Mouse (Mus musculus): Measurements from ENCODE around the gene Gpr22.

The Gpr22 gene

GRCm38 (mm10) chr12:31713600-31713999 lies at the start of gene Gpr22:
Gene Gpr22 (minus strand): TSS chr12:31713947.
- no peak for DNase-seq (ENCODE audit: low read depth, low spot score)

- DNase-seq (ENCODE audit: low read depth, low spot score): no peak
Observed at GRCm38 (mm10) chr12:31755885-31756755, 42.4 kb upstream of the Gpr22 start.

- no peak for DNase-seq (ENCODE audit: low read depth, low spot score)
Observed at GRCm38 (mm10) chr12:31754465-31754864, 40.7 kb upstream of the Gpr22 start.

- no peak for DNase-seq (ENCODE audit: low read depth, low spot score)
Observed at GRCm38 (mm10) chr12:31749846-31750245, 36.1 kb upstream of the Gpr22 start.

- DNase-seq (ENCODE audit: low read depth, low spot score): no peak
Observed at GRCm38 (mm10) chr12:31747301-31747700, 33.6 kb upstream of the Gpr22 start.

GRCm38 (mm10) chr12:31734616-31735015 lies 20.9 kb upstream of the Gpr22 start:
- DNase-seq (ENCODE audit: low read depth, low spot score): no peak

GRCm38 (mm10) chr12:31730126-31730525 lies 16.4 kb upstream of the Gpr22 start:
- no peak for DNase-seq (ENCODE audit: low read depth, low spot score)

- no peak for DNase-seq (ENCODE audit: low read depth, low spot score)
Observed at GRCm38 (mm10) chr12:31726707-31727106, 13.0 kb upstream of the Gpr22 start.

- no peak for DNase-seq (ENCODE audit: low read depth, low spot score)
Observed at GRCm38 (mm10) chr12:31725511-31726275, 11.9 kb upstream of the Gpr22 start.

GRCm38 (mm10) chr12:31724576-31724975 lies 10.8 kb upstream of the Gpr22 start:
- DNase-seq (ENCODE audit: low read depth, low spot score): no peak

- DNase-seq (ENCODE audit: low read depth, low spot score): no peak
Observed at GRCm38 (mm10) chr12:31719586-31720275, 6.0 kb upstream of the Gpr22 start.

GRCm38 (mm10) chr12:31714070-31714469 lies 323 bp upstream of the Gpr22 start:
- DNase-seq (ENCODE audit: low read depth, low spot score): no peak

GRCm38 (mm10) chr12:31712727-31713126 lies 1.0 kb downstream of the Gpr22 start:
- DNase-seq (ENCODE audit: low read depth, low spot score): no peak

- DNase-seq (ENCODE audit: low read depth, low spot score): no peak
Observed at GRCm38 (mm10) chr12:31712233-31712632, 1.5 kb downstream of the Gpr22 start.

GRCm38 (mm10) chr12:31709665-31710064 lies 4.1 kb downstream of the Gpr22 start:
- no peak for DNase-seq (ENCODE audit: low read depth, low spot score)

- no peak for DNase-seq (ENCODE audit: low read depth, low spot score)
Observed at GRCm38 (mm10) chr12:31707531-31707930, 6.2 kb downstream of the Gpr22 start.

- DNase-seq (ENCODE audit: low read depth, low spot score): no peak
Observed at GRCm38 (mm10) chr12:31706168-31706567, 7.6 kb downstream of the Gpr22 start.

GRCm38 (mm10) chr12:31703904-31704303 lies 9.8 kb downstream of the Gpr22 start:
- no peak for DNase-seq (ENCODE audit: low read depth, low spot score)

- DNase-seq (ENCODE audit: low read depth, low spot score): no peak
Observed at GRCm38 (mm10) chr12:31701411-31701810, 12.3 kb downstream of the Gpr22 start.

GRCm38 (mm10) chr12:31700623-31701347 lies 13.0 kb downstream of the Gpr22 start:
- DNase-seq (ENCODE audit: low read depth, low spot score): no peak

- DNase-seq (ENCODE audit: low read depth, low spot score): no peak
Observed at GRCm38 (mm10) chr12:31693278-31693677, 20.5 kb downstream of the Gpr22 start.

All from embryo, embryonic 11.5 days (tissue).